Comparison of ENCODE assay signal across 7 mouse cellular contexts in genomic region chr15:103248401-103249313, GRCm38 (mm10). TPM values are rescaled to one million over a fixed set of nuclear protein-coding genes. Genes with fewer than 3 reads are reported as not detected.
DNase-seq lines count a peak whose midpoint lies in the region; ATAC-seq and TF ChIP-seq lines count a peak whose summit lies in the region.

No protein-coding gene starts in this region.

- no peak for ATAC-seq in liver, embryonic 13.5 days (ENCODE audit: low read depth)

- 82% methylated on average over 28 of the region's 28 CpGs for WGBS in bone marrow, adult 2 months
- 84% methylated on average over 28 of the region's 28 CpGs for WGBS in liver, embryonic 13.5 days (ENCODE audit: insufficient replicate concordance)

- H3K4me1 ChIP-seq in bone marrow, adult 2 months (ENCODE audit: control insufficient read depth, insufficient read depth, low read length), result peaks cover 1% of the 10 kb centered on the region; the same call in 1 of the 2 replicates
- H3K4me1 ChIP-seq in liver, embryonic 13.5 days (replicated peaks), result peaks cover 88% of the 10 kb centered on the region

- no peaks in the 10 kb centered on the region for H3K27me3 ChIP-seq in liver, embryonic 13.5 days

- H3K36me3 ChIP-seq in liver, embryonic 13.5 days, result peaks cover 81% of the 10 kb centered on the region

- H3K9ac ChIP-seq in liver, embryonic 13.5 days, result peak overlapping the region; percentile 50

- H3K9me3 ChIP-seq in liver, embryonic 13.5 days (replicated peaks), result no peaks in the 10 kb centered on the region

- no peak for TF ChIP-seq CTCF in layer of hippocampus, adult 2 months (conservative IDR thresholded peaks at IDR 0.05)
- TF ChIP-seq CTCF in bone marrow, adult 2 months (IDR thresholded peaks at IDR 0.05; ENCODE audit: control insufficient read depth, insufficient read depth, low read length), result no peak

- intact Hi-C loops in gastrocnemius, postnatal 14 days (cut with DNase I; ENCODE audit: low total_unique reads), result no loop called here

- H3K27ac ChIP-seq in layer of hippocampus, adult 2 months, result no peak overlapping the region
- no peak overlapping the region for H3K27ac ChIP-seq in bone marrow, adult 2 months (ENCODE audit: control insufficient read depth, insufficient read depth, low read depth, low read length, poor library complexity)
- H3K27ac ChIP-seq in liver, embryonic 13.5 days, result peak overlapping the region; percentile 81

- peak overlapping the region; percentile 57 for H3K4me2 ChIP-seq in liver, embryonic 13.5 days

- DNase-seq in layer of hippocampus, postnatal 10 days (ENCODE audit: low spot score in 2 of 2), result peak; percentile 45 to 46
- no peak for DNase-seq in layer of hippocampus, adult 2 months (ENCODE audit: low spot score in 2 of 2)
- DNase-seq in gastrocnemius, postnatal 14 days, result peak; percentile 39
- DNase-seq in liver, embryonic 13.5 days, result no peak
- no peak for DNase-seq in thymus, postnatal 14 days
- DNase-seq in spleen, postnatal 36 days (ENCODE audit: low spot score in 2 of 2), result no peak

- TF ChIP-seq POLR2A in bone marrow, adult 2 months (IDR thresholded peaks at IDR 0.05; ENCODE audit: borderline replicate concordance, control insufficient read depth, low read depth, low read length), result peak; percentile 24; the same call in 1 of the 2 replicates

- no peak overlapping the region for H3K4me3 ChIP-seq in layer of hippocampus, adult 2 months
- H3K4me3 ChIP-seq in bone marrow, adult 2 months (replicated peaks; ENCODE audit: control insufficient read depth, low read depth, low read length), result no peak overlapping the region
- peak overlapping the region; percentile 41 for H3K4me3 ChIP-seq in liver, embryonic 13.5 days (replicated peaks)

RNA-seq across cellular contexts. Expression of gene Hnrnpa1, which starts 8.4 kb away (rescaled TPM):
- 100 to 1,000 TPM; 399 to 417 TPM for total RNA-seq in layer of hippocampus, postnatal 10 days (2021)
- total RNA-seq in layer of hippocampus, adult 2 months (2021), result 100 to 1,000 TPM; 256 to 265 TPM
- 406 and 641 TPM in 2 replicates for polyA plus RNA-seq in bone marrow, adult 2 months (2011; ENCODE audit: insufficient read depth, insufficient read length, low replicate concordance, missing spikeins)
- total RNA-seq in gastrocnemius, postnatal 14 days (2021), result 100 to 1,000 TPM; 110 to 114 TPM
- polyA plus RNA-seq in liver, embryonic 13.5 days (2015; fragmentation: Nextera tagmentation; extraction: Ambion mirVana), result 436 and 495 TPM in 2 replicates

RNA-seq across cellular contexts. Expression of gene Cbx5, which starts 9.0 kb away (rescaled TPM):
- total RNA-seq in layer of hippocampus, postnatal 10 days (2021), result 100 to 1,000 TPM; 181 to 188 TPM
- total RNA-seq in layer of hippocampus, adult 2 months (2021), result 100 to 1,000 TPM; 179 to 187 TPM
- polyA plus RNA-seq in bone marrow, adult 2 months (2011; ENCODE audit: insufficient read depth, insufficient read length, low replicate concordance, missing spikeins), result 178 and 226 TPM in 2 replicates
- total RNA-seq in gastrocnemius, postnatal 14 days (2021), result 10 to 100 TPM; 29.9 to 41.5 TPM
- polyA plus RNA-seq in liver, embryonic 13.5 days (2015; fragmentation: Nextera tagmentation; extraction: Ambion mirVana), result 61.1 and 76.6 TPM in 2 replicates

RNA-seq across cellular contexts. Expression of gene Nfe2, which starts 9.5 kb away (rescaled TPM):
- total RNA-seq in layer of hippocampus, postnatal 10 days (2021), result under 1 TPM in 1 of 2 experiments, not detected in 1; 0.39 TPM
- total RNA-seq in layer of hippocampus, adult 2 months (2021), result not detected
- polyA plus RNA-seq in bone marrow, adult 2 months (2011; ENCODE audit: insufficient read depth, insufficient read length, low replicate concordance, missing spikeins), result 218 and 304 TPM in 2 replicates
- not detected for total RNA-seq in gastrocnemius, postnatal 14 days (2021)
- 171 and 185 TPM in 2 replicates for polyA plus RNA-seq in liver, embryonic 13.5 days (2015; fragmentation: Nextera tagmentation; extraction: Ambion mirVana)

RNA-seq across cellular contexts. Expression of gene Copz1, which starts 23.9 kb away (rescaled TPM):
- total RNA-seq in layer of hippocampus, postnatal 10 days (2021), result 100 to 1,000 TPM; 111 to 112 TPM
- total RNA-seq in layer of hippocampus, adult 2 months (2021), result 10 to 100 TPM; 91.0 to 96.2 TPM
- 146 and 155 TPM in 2 replicates for polyA plus RNA-seq in bone marrow, adult 2 months (2011; ENCODE audit: insufficient read depth, insufficient read length, low replicate concordance, missing spikeins)
- 10 to 100 TPM; 38.0 to 38.5 TPM for total RNA-seq in gastrocnemius, postnatal 14 days (2021)
- 213 and 240 TPM in 2 replicates for polyA plus RNA-seq in liver, embryonic 13.5 days (2015; fragmentation: Nextera tagmentation; extraction: Ambion mirVana)

Comparison
In these comparisons a context has a peak if more than half of its experiments do, and no peak if none do; other contexts are left out.
1. DNase-seq: peak in layer of hippocampus, postnatal 10 days (2 of 2) and gastrocnemius, postnatal 14 days (single experiment); none in layer of hippocampus, adult 2 months (0 of 2), liver, embryonic 13.5 days (single experiment), thymus, postnatal 14 days (single experiment) and spleen, postnatal 36 days (0 of 2).
2. RNA of gene Cbx5, which starts 9.0 kb away (total RNA-seq): 181 to 188 TPM in layer of hippocampus, postnatal 10 days and 179 to 187 TPM in layer of hippocampus, adult 2 months; 29.9 to 41.5 TPM in gastrocnemius, postnatal 14 days; every median in the first group is over 4 times any median in the second.